Mouse (Mus musculus): ENCODE measurements around the gene Ankrd35.
"Not testable (repeated sequence)": the region's sequence is repeated elsewhere in the genome, so short reads cannot be mapped to it uniquely, and the experiment has no call there.

The Ankrd35 gene

GRCm38 (mm10) chr3:96706217-96706616 is 36.3 kb downstream of the Ankrd35 start:
- no peak for DNase-seq (ENCODE audit: low read depth, low spot score)

- DNase-seq (ENCODE audit: low read depth, low spot score) = no peak
These were observed 37.1 kb downstream of the Ankrd35 start for GRCm38 (mm10) chr3:96706984-96707383.

GRCm38 (mm10) chr3:96707903-96708683 is 38.2 kb downstream of the Ankrd35 start, which contains the start of gene Nudt17:
Gene Nudt17, minus strand, starts transcription at chr3:96708562.
- no peak for DNase-seq (ENCODE audit: low read depth, low spot score)

- DNase-seq (ENCODE audit: low read depth, low spot score) = no peak
These were observed 38.7 kb downstream of the Ankrd35 start for GRCm38 (mm10) chr3:96708684-96709064.

GRCm38 (mm10) chr3:96714286-96714685 is 44.4 kb downstream of the Ankrd35 start:
- no peak for DNase-seq (ENCODE audit: low read depth, low spot score)

GRCm38 (mm10) chr3:96715854-96716253 is 45.9 kb downstream of the Ankrd35 start:
- DNase-seq (ENCODE audit: low read depth, low spot score) = no peak

GRCm38 (mm10) chr3:96719173-96719572 is 49.2 kb downstream of the Ankrd35 start:
- DNase-seq (ENCODE audit: low read depth, low spot score) = no peak

GRCm38 (mm10) chr3:96727343-96727827 is 57.5 kb downstream of the Ankrd35 start, which contains the start of the genes Polr3c and Rnf115:
Gene Polr3c, minus strand, starts transcription at chr3:96727628.
Gene Rnf115, plus strand, starts transcription at chr3:96727664.
- peak; percentile 76 for DNase-seq (ENCODE audit: low read depth, low spot score)

- no peak for DNase-seq (ENCODE audit: low read depth, low spot score)
These were observed 58.1 kb downstream of the Ankrd35 start for GRCm38 (mm10) chr3:96727828-96728633.

GRCm38 (mm10) chr3:96728634-96729402 is 58.9 kb downstream of the Ankrd35 start:
- DNase-seq (ENCODE audit: low read depth, low spot score) = no peak

- DNase-seq (ENCODE audit: low read depth, low spot score) = no peak
These were observed 59.5 kb downstream of the Ankrd35 start for GRCm38 (mm10) chr3:96729403-96729784.

GRCm38 (mm10) chr3:96730785-96731184 is 60.9 kb downstream of the Ankrd35 start:
- no peak for DNase-seq (ENCODE audit: low read depth, low spot score)

GRCm38 (mm10) chr3:96733984-96734383 is 64.1 kb downstream of the Ankrd35 start:
- no peak for DNase-seq (ENCODE audit: low read depth, low spot score)

GRCm38 (mm10) chr3:96735200-96735599 is 65.3 kb downstream of the Ankrd35 start:
- DNase-seq (ENCODE audit: low read depth, low spot score) = no peak

GRCm38 (mm10) chr3:96737013-96737740 is 67.2 kb downstream of the Ankrd35 start:
- DNase-seq (ENCODE audit: low read depth, low spot score) = no peak

- no peak for DNase-seq (ENCODE audit: low read depth, low spot score)
These were observed 68.1 kb downstream of the Ankrd35 start for GRCm38 (mm10) chr3:96737995-96738394.

GRCm38 (mm10) chr3:96740279-96740678 is 70.3 kb downstream of the Ankrd35 start:
- DNase-seq (ENCODE audit: low read depth, low spot score) = not testable (repeated sequence)

Data from brain, embryonic 18.5 days (tissue).